Mouse (Mus musculus) liver, postnatal 0 days (tissue): ENCODE results near the gene Bank1. TPM values are rescaled to one million over a fixed set of nuclear protein-coding genes. Genes with fewer than 3 reads are reported as not detected.
A peak's percentile ranks its signal among the peaks of the same experiment; 100 is the strongest.

Source experiments
- ATAC-seq: fragments of 200-750 bp; cut with Nextera tagmentation; 2 replicates; pipeline ENCODE4 v1.8.0; 2017; ENCODE audit warnings: mild to moderate bottlenecking, moderate library complexity
- DNase-seq: peaks from one replicate; pipeline ENCODE4 v3.0.0-alpha.2; 2016
- H3K27ac ChIP-seq: fragments of 300-500 bp; sonication (generic); 2 replicates; pipeline ENCODE4 v1.5.1; 2014; ENCODE audit warnings: antibody characterized with exemption, moderate library complexity, mild to moderate bottlenecking, low read depth
- H3K27me3 ChIP-seq: fragments of 300-500 bp; sonication (generic); 2 replicates; pipeline ENCODE4 v1.6.1; 2014; ENCODE audit warnings: low read length, control low read depth, mixed read lengths; ENCODE audit not compliant: insufficient read depth
- H3K36me3 ChIP-seq: fragments of 300-500 bp; sonication (generic); replicated peaks from 2 replicates; pipeline ENCODE4 v1.6.1; 2014; ENCODE audit warnings: mild to moderate bottlenecking, control low read depth, low read length, moderate library complexity, mixed read lengths; ENCODE audit not compliant: insufficient read depth
- H3K4me1 ChIP-seq: fragments of 300-500 bp; sonication (generic); 2 replicates; pipeline ENCODE4 v1.6.1; 2014; ENCODE audit warnings: antibody characterized with exemption, mild to moderate bottlenecking, control low read depth; ENCODE audit not compliant: insufficient read depth
- H3K4me2 ChIP-seq: fragments of 300-500 bp; sonication (generic); 2 replicates; pipeline ENCODE4 v1.6.1; 2014; ENCODE audit warnings: low read depth, mild to moderate bottlenecking, low read length, moderate library complexity, mixed read lengths
- H3K4me3 ChIP-seq: fragments of 300-500 bp; sonication (generic); 2 replicates; pipeline ENCODE4 v1.5.1; 2014; ENCODE audit warnings: low read depth, low read length
- H3K9ac ChIP-seq: fragments of 300-500 bp; sonication (generic); replicated peaks from 2 replicates; pipeline ENCODE4 v1.6.1; 2014; ENCODE audit warnings: mild to moderate bottlenecking, moderate library complexity
- H3K9me3 ChIP-seq: fragments of 300-500 bp; sonication (generic); 2 replicates; pipeline ENCODE4 v1.6.1; 2016; ENCODE audit warnings: mild to moderate bottlenecking, control low read depth, low read length, mixed read lengths
- CTCF ChIP-seq: sonication (generic); IDR thresholded peaks from 2 replicates; pipeline ENCODE4 v1.5.1; 2016; ENCODE audit warnings: antibody characterized with exemption, low read depth
- EP300 ChIP-seq: IDR thresholded peaks from 2 replicates; pipeline ENCODE4 v1.6.1; 2016; ENCODE audit warnings: antibody characterized with exemption, low read depth, mild to moderate bottlenecking
- WGBS: fragments of 180-500 bp; shearing (Covaris S2); extraction: QIAGEN DNeasy Blood & Tissue Kit; methylation state at CpG from one replicate; pipeline ENCODE4 v1.1.7; 2014; ENCODE audit not compliant: insufficient replicate concordance; 5-methylcytosine and 5-hydroxymethylcytosine counted together
- polyA plus RNA-seq: library from polyadenylated mRNA; unstranded; fragments of >200 nt; fragmentation: Nextera tagmentation; extraction: Ambion mirVana; gene quantifications from 2 replicates; pipeline ENCODE4 v1.2.1, GENCODE M21; 2015

Bank1 gene
- polyA plus RNA-seq, 1 experiment from 2014 or later: 3.0 TPM

DNA sequence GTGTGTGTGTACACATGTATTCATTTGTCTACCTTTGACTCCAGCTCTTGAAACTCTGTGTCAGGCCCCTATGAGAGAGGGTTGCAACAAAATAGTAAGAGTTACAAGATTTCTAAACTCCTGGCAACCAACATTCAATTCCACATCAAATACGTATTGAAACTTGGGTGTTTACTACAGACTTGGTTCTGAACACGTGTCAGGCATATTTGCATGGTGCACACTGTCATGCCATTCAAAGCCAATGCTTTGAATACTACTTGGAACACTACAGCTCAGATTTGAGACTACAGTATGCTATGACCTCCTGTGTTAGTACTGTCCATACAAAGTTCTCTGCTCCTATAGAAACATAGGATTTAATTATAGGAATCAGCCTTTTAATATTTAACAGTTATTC, 38.0 kb downstream of the Bank1 start:
- no peaks in the 10 kb centered on the region for H3K4me1 ChIP-seq
- DNase-seq (no peak), ATAC-seq (no peak)
- TF ChIP-seq CTCF (no peak), EP300 (no peak)
- no peaks in the 10 kb centered on the region for H3K36me3 ChIP-seq
- no peak overlapping the region for H3K4me3 ChIP-seq
- H3K9me3 ChIP-seq: no peaks in the 10 kb centered on the region
- H3K27me3 ChIP-seq: no peaks in the 10 kb centered on the region
- H3K27ac ChIP-seq: no peak overlapping the region
- WGBS: 83% methylated on average over 2 of the region's 2 CpGs
- H3K4me2 ChIP-seq: no peak overlapping the region
- H3K9ac ChIP-seq: no peak overlapping the region

DNA sequence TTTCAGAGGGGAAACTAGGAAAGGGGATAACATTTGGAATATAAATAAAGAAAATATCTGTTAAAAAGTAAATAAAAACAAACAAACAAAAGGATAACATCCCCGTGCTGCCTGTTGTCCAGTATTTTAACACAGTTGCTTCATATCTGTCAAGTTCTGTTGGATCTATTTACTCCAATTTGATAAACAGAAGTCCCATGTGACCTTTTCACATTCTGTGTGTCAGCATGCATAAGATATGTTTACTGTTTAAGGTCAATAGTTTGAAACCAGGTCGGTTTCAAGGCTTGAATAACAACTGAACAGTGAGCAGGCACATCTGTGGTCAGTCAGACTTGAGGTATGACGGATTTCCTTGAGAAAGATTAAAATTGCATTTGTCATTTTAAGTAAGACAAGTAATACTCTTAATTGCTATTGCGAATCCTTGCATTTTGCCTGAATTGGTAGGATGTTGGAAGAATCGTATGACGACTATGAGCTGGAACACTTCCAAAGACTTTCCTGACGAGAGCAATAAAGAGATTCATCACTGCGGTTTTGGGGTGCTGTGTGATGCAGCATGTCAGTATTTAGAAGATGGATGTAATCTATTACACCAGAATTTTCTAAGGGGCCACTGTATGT, 60.8 kb downstream of the Bank1 start:
- ATAC-seq (no peak), DNase-seq (no peak)
- TF ChIP-seq EP300: no peak
- TF ChIP-seq CTCF: no peak
- Histone ChIP-seq H3K36me3 (no peaks in the 10 kb centered on the region), H3K9ac (no peak overlapping the region), H3K27me3 (no peaks in the 10 kb centered on the region), H3K27ac (no peak overlapping the region), H3K4me1 (no peaks in the 10 kb centered on the region), H3K4me3 (no peak overlapping the region), H3K4me2 (no peak overlapping the region), H3K9me3 (no peaks in the 10 kb centered on the region)
- WGBS: 73% methylated on average over 8 of the region's 8 CpGs

DNA sequence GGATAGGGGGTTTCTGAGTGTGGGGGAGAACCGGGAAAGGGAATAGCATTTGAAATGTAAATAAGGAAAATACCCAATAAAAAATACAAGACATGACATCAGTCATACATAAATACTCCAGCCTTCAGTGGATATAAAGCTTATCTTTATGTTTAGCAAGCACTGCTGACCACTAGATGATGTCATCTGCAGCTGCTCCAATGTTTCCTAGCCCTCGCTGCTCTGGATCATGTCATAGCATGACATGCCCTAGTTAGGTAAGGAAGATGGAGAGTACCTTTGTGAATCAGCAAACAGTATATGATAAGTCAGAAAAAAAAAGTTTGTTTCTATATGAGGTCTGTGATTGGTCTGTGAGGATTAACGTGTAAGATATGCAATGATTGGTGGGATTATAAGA, 68.1 kb downstream of the Bank1 start:
- TF ChIP-seq EP300 (no peak), CTCF (no peak)
- Histone ChIP-seq H3K4me3 (no peak overlapping the region), H3K4me2 (no peak overlapping the region), H3K36me3 (no peaks in the 10 kb centered on the region), H3K27ac (no peak overlapping the region), H3K9me3 (no peaks in the 10 kb centered on the region), H3K4me1 (no peaks in the 10 kb centered on the region), H3K27me3 (no peaks in the 10 kb centered on the region), H3K9ac (no peak overlapping the region)
- DNase-seq (no peak), ATAC-seq (no peak)
- WGBS: 67% methylated on average over 3 of the region's 3 CpGs

DNA sequence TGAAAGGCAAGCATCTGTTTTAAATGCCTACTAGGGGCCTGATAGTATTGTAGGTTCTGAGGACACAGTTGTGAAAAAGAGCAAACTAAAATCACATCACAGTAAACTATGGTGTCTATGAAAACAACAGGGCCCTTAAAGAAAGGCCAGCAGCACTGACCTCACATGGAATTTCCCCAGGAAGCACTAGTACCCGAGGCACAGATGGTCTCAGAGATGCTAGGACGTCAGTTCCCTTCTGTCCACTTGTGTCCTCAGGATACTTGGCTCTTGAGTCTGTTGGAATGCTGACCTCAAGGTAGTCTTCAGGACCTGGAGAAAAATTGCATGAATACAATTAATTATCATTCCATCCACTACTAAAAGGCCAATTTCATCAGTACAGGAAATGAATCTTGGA, 71.2 kb downstream of the Bank1 start:
- Histone ChIP-seq H3K27me3 (no peaks in the 10 kb centered on the region), H3K4me3 (no peak overlapping the region), H3K27ac (no peak overlapping the region), H3K9me3 (no peaks in the 10 kb centered on the region), H3K4me1 (no peaks in the 10 kb centered on the region), H3K4me2 (no peak overlapping the region), H3K9ac (no peak overlapping the region), H3K36me3 (no peaks in the 10 kb centered on the region)
- 43% methylated on average over 2 of the region's 2 CpGs for WGBS
- ATAC-seq (no peak), DNase-seq (no peak)
- TF ChIP-seq EP300: no peak
- TF ChIP-seq CTCF: no peak

DNA sequence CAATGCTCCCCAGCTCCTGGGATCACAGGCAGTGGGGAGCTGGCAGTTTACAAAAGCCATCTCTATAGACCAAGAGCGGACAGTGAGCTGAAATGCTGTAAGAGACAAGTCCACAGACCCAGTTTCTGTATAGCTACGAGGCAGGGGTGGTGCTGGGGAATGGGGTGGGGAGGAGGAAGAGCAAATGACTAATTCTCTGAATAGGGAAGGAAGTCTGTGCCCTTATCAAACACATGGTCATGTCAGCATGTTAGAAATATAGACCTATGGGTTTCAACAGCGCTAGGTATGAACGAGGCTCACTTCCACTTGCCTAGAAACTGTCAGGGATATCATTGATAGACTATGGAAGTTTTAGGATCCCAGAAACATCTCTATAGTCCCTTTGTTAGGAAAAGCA, 73.0 kb downstream of the Bank1 start:
- Histone ChIP-seq H3K9me3 (no peaks in the 10 kb centered on the region), H3K4me2 (no peak overlapping the region), H3K27ac (no peak overlapping the region), H3K36me3 (no peaks in the 10 kb centered on the region), H3K4me3 (no peak overlapping the region), H3K9ac (no peak overlapping the region), H3K4me1 (no peaks in the 10 kb centered on the region), H3K27me3 (no peaks in the 10 kb centered on the region)
- ATAC-seq: no peak
- no peak for TF ChIP-seq EP300
- TF ChIP-seq CTCF: no peak
- no peak for DNase-seq
- WGBS: 30% methylated on average over 4 of the region's 4 CpGs

DNA sequence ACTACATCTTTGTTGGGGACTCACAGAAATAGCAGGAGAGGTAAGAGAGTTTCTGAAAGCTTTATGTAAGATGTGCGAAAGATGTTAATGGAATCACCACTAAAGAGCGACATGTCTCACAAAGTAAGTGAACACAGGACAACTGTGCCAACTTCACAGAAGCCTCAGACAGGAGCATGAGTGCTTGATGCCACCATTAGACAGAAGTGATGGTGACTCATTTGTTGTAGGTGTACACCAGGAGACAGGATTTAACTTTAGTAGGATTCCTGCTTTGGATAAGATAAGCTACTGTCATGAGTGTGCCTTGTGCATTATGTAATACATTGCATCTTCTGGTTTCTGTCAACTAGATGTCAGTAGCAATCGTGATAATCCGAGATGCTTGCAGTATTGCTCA, 74.3 kb downstream of the Bank1 start:
- Histone ChIP-seq H3K9ac (no peak overlapping the region), H3K36me3 (no peaks in the 10 kb centered on the region), H3K4me1 (no peaks in the 10 kb centered on the region), H3K9me3 (no peaks in the 10 kb centered on the region), H3K27me3 (no peaks in the 10 kb centered on the region), H3K4me2 (no peak overlapping the region), H3K27ac (no peak overlapping the region), H3K4me3 (no peak overlapping the region)
- DNase-seq: no peak
- no peak for ATAC-seq
- TF ChIP-seq EP300 (no peak), CTCF (no peak)
- WGBS: 82% methylated on average over 4 of the region's 4 CpGs

DNA sequence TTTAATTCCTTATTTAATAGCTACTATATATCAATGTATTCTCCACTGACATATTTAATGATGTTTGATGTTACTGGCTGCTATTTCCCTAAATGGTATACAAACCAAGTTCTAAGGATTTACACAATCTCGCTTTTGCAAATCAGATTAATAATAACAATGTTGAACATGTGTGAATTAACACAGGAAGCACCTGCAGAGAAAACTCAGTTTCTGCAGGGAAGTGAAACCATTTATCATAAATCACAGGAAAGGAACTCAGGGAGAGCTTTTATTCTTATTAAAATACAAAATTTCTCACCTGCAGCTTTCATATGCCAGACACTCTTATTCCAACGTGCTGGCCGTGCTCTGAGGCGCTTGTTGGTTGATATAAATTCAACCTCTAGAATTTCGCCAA, 78.5 kb downstream of the Bank1 start:
- Histone ChIP-seq H3K9ac (no peak overlapping the region), H3K9me3 (no peaks in the 10 kb centered on the region), H3K36me3 (no peaks in the 10 kb centered on the region), H3K27me3 (no peaks in the 10 kb centered on the region), H3K4me3 (no peak overlapping the region), H3K27ac (no peak overlapping the region), H3K4me1 (no peaks in the 10 kb centered on the region), H3K4me2 (no peak overlapping the region)
- DNase-seq (no peak), ATAC-seq (no peak)
- peak; percentile 25; the same call in 1 of the 2 replicates for TF ChIP-seq EP300
- TF ChIP-seq CTCF: no peak
- 50% methylated on average over 5 of the region's 5 CpGs for WGBS
